Mouse (Mus musculus): ENCODE results near the gene Ptprg. TPM values are rescaled to one million over a fixed set of nuclear protein-coding genes. Genes with fewer than 3 reads are reported as not detected.

Gene Ptprg
- total and polyA plus RNA-seq, 3 experiments, result not detected

DNA sequence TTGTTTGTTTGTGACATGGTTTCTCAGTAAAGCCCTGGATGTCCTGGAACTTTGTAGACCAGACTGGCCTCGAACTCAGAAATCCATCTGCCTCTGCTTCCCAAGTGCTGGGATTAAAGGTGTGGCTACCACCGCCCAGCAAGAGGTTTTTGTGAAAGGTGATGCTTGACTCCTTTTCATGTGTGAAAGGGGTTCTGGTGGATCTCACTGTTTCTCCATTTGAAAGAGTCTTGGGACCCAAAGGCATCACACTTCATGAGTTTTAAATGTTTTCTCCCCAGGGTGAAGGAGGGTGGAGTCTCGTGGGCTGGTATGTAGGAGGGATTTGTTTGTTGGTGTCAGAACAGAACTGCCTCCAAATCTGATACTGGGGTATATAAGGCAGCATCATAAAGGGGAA lies 126.4 kb downstream of the Ptprg start:
- no peak for TF ChIP-seq POLR2AphosphoS5 (IDR thresholded peaks at IDR 0.05; ENCODE audit: borderline replicate concordance, low read depth, low read length)
- no peak for TF ChIP-seq NELFE (IDR thresholded peaks at IDR 0.05; ENCODE audit: low read depth, low read length)
- TF ChIP-seq GABPA (IDR thresholded peaks at IDR 0.05; ENCODE audit: low read depth, low read length), result no peak
- TF ChIP-seq EP300 (IDR thresholded peaks at IDR 0.05; ENCODE audit: low read depth in 1 of 2, low read length in 2 of 2), result no peak
- no peak for TF ChIP-seq ETS1 (IDR thresholded peaks at IDR 0.05; ENCODE audit: low read depth, low read length)
- no peak for TF ChIP-seq ZC3H11A (IDR thresholded peaks at IDR 0.05; ENCODE audit: low read depth, low read length)
- TF ChIP-seq ELF1 (IDR thresholded peaks at IDR 0.05; ENCODE audit: low read depth, low read length), result no peak
- no peak for TF ChIP-seq E2F4 (IDR thresholded peaks at IDR 0.05; ENCODE audit: borderline replicate concordance, low read depth, low read length)
- no peak for TF ChIP-seq RCOR1 (IDR thresholded peaks at IDR 0.05; ENCODE audit: low read depth, low read length)
- TF ChIP-seq MAZ (IDR thresholded peaks at IDR 0.05; ENCODE audit: low read depth, low read length), result no peak
- TF ChIP-seq POLR2A (IDR thresholded peaks at IDR 0.05; ENCODE audit: control insufficient read depth in 1 of 2, insufficient read depth in 1 of 2, low read depth in 1 of 2, low read length in 2 of 2, poor library complexity in 1 of 2), result no peak
- TF ChIP-seq CHD1 (IDR thresholded peaks at IDR 0.05; ENCODE audit: low read depth, low read length), result no peak
- no peak for TF ChIP-seq TCF12 (IDR thresholded peaks at IDR 0.05; ENCODE audit: low read depth, low read length)
- TF ChIP-seq UBTF (IDR thresholded peaks at IDR 0.05; ENCODE audit: borderline replicate concordance, insufficient read depth, low read depth, low read length), result no peak
- no peak for TF ChIP-seq RAD21 (IDR thresholded peaks at IDR 0.05; ENCODE audit: low read depth, low read length)
- no peak overlapping the region for H3K9ac ChIP-seq (ENCODE audit: control insufficient read depth, low read depth, low read length, poor library complexity, severe bottlenecking)
- no peak overlapping the region for H3K27ac ChIP-seq (ENCODE audit: control insufficient read depth, low read depth, low read length)
- H3K9me3 ChIP-seq (replicated peaks; ENCODE audit: insufficient read depth, low read length), result no peaks in the 10 kb centered on the region
- no peaks in the 10 kb centered on the region for H3K79me2 ChIP-seq (ENCODE audit: control insufficient read depth, insufficient read depth, low read length, poor library complexity)
- no peaks in the 10 kb centered on the region for H3K27me3 ChIP-seq (ENCODE audit: control insufficient read depth in 1 of 2, insufficient read depth in 2 of 2, low read length in 2 of 2)
- H3K4me1 ChIP-seq (ENCODE audit: control insufficient read depth in 1 of 2, insufficient read depth in 2 of 2, low read length in 2 of 2), result no peaks in the 10 kb centered on the region
- DNase-seq (ENCODE audit: low read depth, low spot score), result no peak
- no peaks in the 10 kb centered on the region for H3K36me3 ChIP-seq (ENCODE audit: control insufficient read depth in 1 of 2, insufficient read depth in 2 of 2, low read length in 2 of 2)
- no peak overlapping the region for H3K4me3 ChIP-seq (ENCODE audit: control insufficient read depth in 1 of 2, insufficient read depth in 1 of 2, low read depth in 2 of 2, low read length in 2 of 2)

DNA sequence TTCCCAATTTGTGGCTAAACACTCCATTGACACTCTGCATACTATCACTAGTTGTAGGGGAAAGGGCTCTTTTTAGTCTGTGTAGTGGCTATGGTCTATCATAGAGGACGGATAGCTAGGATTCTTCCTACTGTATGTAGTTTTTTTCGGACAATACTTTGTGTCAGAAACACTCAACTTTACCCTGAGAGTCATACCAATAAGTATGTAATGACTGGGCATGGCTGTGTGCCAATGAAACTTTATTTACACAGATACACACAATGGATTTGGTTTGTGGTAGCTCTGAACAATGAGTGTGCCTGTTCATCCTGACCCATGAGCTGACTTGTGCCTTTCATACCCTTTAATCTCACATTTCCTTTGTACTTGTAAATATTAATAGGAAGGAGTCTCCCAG lies 127.3 kb downstream of the Ptprg start:
- H3K36me3 ChIP-seq (ENCODE audit: control insufficient read depth in 1 of 2, insufficient read depth in 2 of 2, low read length in 2 of 2), result no peaks in the 10 kb centered on the region
- DNase-seq (ENCODE audit: low read depth, low spot score), result no peak
- H3K4me3 ChIP-seq (ENCODE audit: control insufficient read depth in 1 of 2, insufficient read depth in 1 of 2, low read depth in 2 of 2, low read length in 2 of 2), result no peak overlapping the region
- H3K27ac ChIP-seq (ENCODE audit: control insufficient read depth, low read depth, low read length), result no peak overlapping the region
- no peaks in the 10 kb centered on the region for H3K27me3 ChIP-seq (ENCODE audit: control insufficient read depth in 1 of 2, insufficient read depth in 2 of 2, low read length in 2 of 2)
- H3K9ac ChIP-seq (ENCODE audit: control insufficient read depth, low read depth, low read length, poor library complexity, severe bottlenecking), result no peak overlapping the region
- H3K79me2 ChIP-seq (ENCODE audit: control insufficient read depth, insufficient read depth, low read length, poor library complexity), result no peaks in the 10 kb centered on the region
- H3K9me3 ChIP-seq (replicated peaks; ENCODE audit: insufficient read depth, low read length), result no peaks in the 10 kb centered on the region
- no peaks in the 10 kb centered on the region for H3K4me1 ChIP-seq (ENCODE audit: control insufficient read depth in 1 of 2, insufficient read depth in 2 of 2, low read length in 2 of 2)
- TF ChIP-seq UBTF (IDR thresholded peaks at IDR 0.05; ENCODE audit: borderline replicate concordance, insufficient read depth, low read depth, low read length) (no peak), HCFC1 (IDR thresholded peaks at IDR 0.05; ENCODE audit: low read depth, low read length) (no peak), ZNF384 (IDR thresholded peaks at IDR 0.05; ENCODE audit: low read depth, low read length) (no peak), ETS1 (IDR thresholded peaks at IDR 0.05; ENCODE audit: low read depth, low read length) (no peak), MAFK (IDR thresholded peaks at IDR 0.05; ENCODE audit: borderline replicate concordance, low read depth, low read length) (no peak), NRF1 (IDR thresholded peaks at IDR 0.05; ENCODE audit: insufficient read depth, low read depth, low read length, poor library complexity, severe bottlenecking) (no peak), MEF2A (IDR thresholded peaks at IDR 0.05; ENCODE audit: extremely low read depth, insufficient replicate concordance, low read depth, low read length, poor library complexity, severe bottlenecking) (no peak), JUND (IDR thresholded peaks at IDR 0.05; ENCODE audit: low read depth, low read length) (no peak), E2F4 (IDR thresholded peaks at IDR 0.05; ENCODE audit: borderline replicate concordance, low read depth, low read length) (no peak), MXI1 (IDR thresholded peaks at IDR 0.05; ENCODE audit: low read depth, low read length) (no peak), MYB (IDR thresholded peaks at IDR 0.05; ENCODE audit: low read depth, low read length) (no peak), ZKSCAN1 (IDR thresholded peaks at IDR 0.05; ENCODE audit: low read depth, low read length) (no peak), GATA1 (IDR thresholded peaks at IDR 0.05; ENCODE audit: low read depth, low read length) (no peak), TAL1 (IDR thresholded peaks at IDR 0.05; ENCODE audit: low read length) (no peak), RCOR1 (IDR thresholded peaks at IDR 0.05; ENCODE audit: low read depth, low read length) (no peak), MAX (IDR thresholded peaks at IDR 0.05; ENCODE audit: low read length) (no peak), ZC3H11A (IDR thresholded peaks at IDR 0.05; ENCODE audit: low read depth, low read length) (no peak), GABPA (IDR thresholded peaks at IDR 0.05; ENCODE audit: low read depth, low read length) (no peak)
